Mouse (Mus musculus) MEL (cell line): ENCODE measurements around the gene Acyp1. TPM values are rescaled to one million over a fixed set of nuclear protein-coding genes. Genes with fewer than 3 reads are reported as not detected.

Experiments used
- DNase-seq: peaks from one replicate; pipeline ENCODE4 v3.0.0; 2011; ENCODE audit warnings: low read depth, low spot score
- H3K27ac ChIP-seq: 2 replicates; pipeline ENCODE4 v1.5.1; 2012; ENCODE audit warnings: low read depth, mild to moderate bottlenecking, control low read depth, low read length, moderate library complexity; ENCODE audit not compliant: control insufficient read depth
- H3K27me3 ChIP-seq, 2 experiments: fragments of 150-350 bp in 1 of 2; sonication (generic) in 1 of 2; 2 replicates each; pipeline ENCODE4 v1.6.1; 2012; ENCODE audit warnings: low read length in 2 of 2, mild to moderate bottlenecking in 2 of 2, improper control_type of control experiment in 1 of 2, moderate library complexity in 1 of 2; ENCODE audit not compliant: insufficient read depth in 2 of 2, control insufficient read depth in 1 of 2
- H3K36me3 ChIP-seq, 2 experiments: 2 replicates each; pipeline ENCODE4 v1.6.1; 2012 to 2014; ENCODE audit warnings: low read length in 2 of 2, improper control_type of control experiment in 1 of 2, inconsistent platforms in 1 of 2, mild to moderate bottlenecking in 1 of 2; ENCODE audit not compliant: insufficient read depth in 2 of 2, control insufficient read depth in 1 of 2
- H3K4me1 ChIP-seq, 2 experiments: fragments of 150-350 bp in 1 of 2; sonication (generic) in 1 of 2; 2 replicates each; pipeline ENCODE4 v1.6.1; 2012; ENCODE audit warnings: low read length in 2 of 2, improper control_type of control experiment in 1 of 2, mild to moderate bottlenecking in 1 of 2; ENCODE audit not compliant: insufficient read depth in 2 of 2, control insufficient read depth in 1 of 2
- H3K4me3 ChIP-seq, 2 experiments: fragments of 150-350 bp in 1 of 2; sonication (generic) in 1 of 2; 2 replicates each; pipeline ENCODE4 v1.5.1; 2012; ENCODE audit warnings: low read depth in 2 of 2, low read length in 2 of 2, mild to moderate bottlenecking in 2 of 2, moderate library complexity in 2 of 2, control low read depth in 1 of 2, improper control_type of control experiment in 1 of 2; ENCODE audit not compliant: control insufficient read depth in 1 of 2, insufficient read depth in 1 of 2
- H3K79me2 ChIP-seq: 2 replicates; pipeline ENCODE4 v1.6.1; 2012; ENCODE audit warnings: mild to moderate bottlenecking, low read length, moderate library complexity; ENCODE audit not compliant: control insufficient read depth, poor library complexity, insufficient read depth
- H3K9ac ChIP-seq: 2 replicates; pipeline ENCODE4 v1.6.1; 2012; ENCODE audit warnings: low read depth, mild to moderate bottlenecking, control low read depth, low read length, moderate library complexity; ENCODE audit not compliant: control insufficient read depth, poor library complexity, severe bottlenecking
- H3K9me3 ChIP-seq: fragments of 150-350 bp; sonication (generic); replicated peaks from 2 replicates; pipeline ENCODE4 v1.6.1; 2012; ENCODE audit warnings: mild to moderate bottlenecking, low read length, improper control_type of control experiment, moderate library complexity; ENCODE audit not compliant: insufficient read depth
- BHLHE40 ChIP-seq: IDR thresholded peaks from 2 replicates; pipeline ENCODE4 v1.6.1; 2012; ENCODE audit warnings: low read depth, mild to moderate bottlenecking, inconsistent platforms, low read length, improper control_type of control experiment, borderline replicate concordance
- CHD2 ChIP-seq: IDR thresholded peaks from 2 replicates; pipeline ENCODE4 v1.6.1; 2011; ENCODE audit warnings: low read length, improper control_type of control experiment
- CTCF ChIP-seq, 3 experiments: IDR thresholded peaks in 2 of 3; conservative IDR thresholded peaks in 1 of 3; 2 replicates each; pipeline ENCODE4 v1.5.1; 2011 to 2012; ENCODE audit warnings: low read length in 3 of 3, low read depth in 2 of 3, mild to moderate bottlenecking in 2 of 3, improper control_type of control experiment in 1 of 3, inconsistent platforms in 1 of 3, mixed read lengths in 1 of 3, moderate library complexity in 1 of 3; ENCODE audit not compliant: control insufficient read depth in 1 of 3, insufficient read depth in 1 of 3, poor library complexity in 1 of 3, severe bottlenecking in 1 of 3
- E2F4 ChIP-seq: IDR thresholded peaks from 2 replicates; pipeline ENCODE4 v1.6.1; 2011; ENCODE audit warnings: low read depth, low read length, improper control_type of control experiment, borderline replicate concordance
- ELF1 ChIP-seq: IDR thresholded peaks from 2 replicates; pipeline ENCODE4 v1.6.1; 2014; ENCODE audit warnings: low read depth, mild to moderate bottlenecking, inconsistent platforms, low read length, improper control_type of control experiment, moderate library complexity
- EP300 ChIP-seq, 2 experiments: IDR thresholded peaks; 2 replicates each; pipeline ENCODE4 v1.6.1; 2011; ENCODE audit warnings: improper control_type of control experiment in 2 of 2, low read length in 2 of 2, low read depth in 1 of 2, mild to moderate bottlenecking in 1 of 2
- ETS1 ChIP-seq: IDR thresholded peaks from 2 replicates; pipeline ENCODE4 v1.6.1; 2012; ENCODE audit warnings: low read depth, mild to moderate bottlenecking, inconsistent platforms, low read length, improper control_type of control experiment, moderate library complexity
- GABPA ChIP-seq: IDR thresholded peaks from 2 replicates; pipeline ENCODE4 v1.6.1; 2012; ENCODE audit warnings: low read depth, mild to moderate bottlenecking, inconsistent platforms, low read length, improper control_type of control experiment, moderate library complexity
- HCFC1 ChIP-seq: IDR thresholded peaks from 2 replicates; pipeline ENCODE4 v1.6.1; 2012; ENCODE audit warnings: low read depth, mild to moderate bottlenecking, inconsistent platforms, low read length, improper control_type of control experiment, moderate library complexity
- JUND ChIP-seq: IDR thresholded peaks from 2 replicates; pipeline ENCODE4 v1.6.1; 2011; ENCODE audit warnings: low read depth, mild to moderate bottlenecking, improper control_type of control experiment, low read length
- MAFK ChIP-seq: IDR thresholded peaks from 2 replicates; pipeline ENCODE4 v1.6.1; 2011; ENCODE audit warnings: low read depth, mild to moderate bottlenecking, low read length, improper control_type of control experiment, borderline replicate concordance
- MAZ ChIP-seq: IDR thresholded peaks from 2 replicates; pipeline ENCODE4 v1.6.1; 2012; ENCODE audit warnings: low read depth, mild to moderate bottlenecking, inconsistent platforms, low read length, improper control_type of control experiment
- MEF2A ChIP-seq: IDR thresholded peaks from 2 replicates; pipeline ENCODE4 v1.6.1; 2014; ENCODE audit warnings: low read depth, mild to moderate bottlenecking, inconsistent platforms, low read length, improper control_type of control experiment; ENCODE audit not compliant: poor library complexity, insufficient replicate concordance, severe bottlenecking; ENCODE audit errors: extremely low read depth
- MYB ChIP-seq: IDR thresholded peaks from 2 replicates; pipeline ENCODE4 v1.6.1; 2011; ENCODE audit warnings: mild to moderate bottlenecking, low read depth, low read length, improper control_type of control experiment
- MYC ChIP-seq: IDR thresholded peaks from 2 replicates; pipeline ENCODE4 v1.6.1; 2011; ENCODE audit warnings: low read depth, mild to moderate bottlenecking, low read length, improper control_type of control experiment, moderate library complexity
- NELFE ChIP-seq: IDR thresholded peaks from 2 replicates; pipeline ENCODE4 v1.6.1; 2011; ENCODE audit warnings: low read depth, low read length, improper control_type of control experiment
- POLR2A ChIP-seq, 2 experiments: IDR thresholded peaks; 2 replicates each; pipeline ENCODE4 v1.6.1; 2011 to 2012; ENCODE audit warnings: low read length in 2 of 2, mild to moderate bottlenecking in 2 of 2, control low read depth in 1 of 2, improper control_type of control experiment in 1 of 2, low read depth in 1 of 2, moderate library complexity in 1 of 2; ENCODE audit not compliant: control insufficient read depth in 1 of 2, insufficient read depth in 1 of 2, poor library complexity in 1 of 2
- POLR2AphosphoS2 ChIP-seq: IDR thresholded peaks from 2 replicates; pipeline ENCODE4 v1.6.1; 2011; ENCODE audit warnings: low read length, improper control_type of control experiment
- POLR2AphosphoS5 ChIP-seq: IDR thresholded peaks from 2 replicates; pipeline ENCODE4 v1.6.1; 2012; ENCODE audit warnings: low read depth, borderline replicate concordance, mild to moderate bottlenecking, inconsistent platforms, low read length, moderate library complexity, mixed read lengths
- RCOR1 ChIP-seq: IDR thresholded peaks from 2 replicates; pipeline ENCODE4 v1.6.1; 2012; ENCODE audit warnings: low read depth, mild to moderate bottlenecking, inconsistent platforms, low read length, improper control_type of control experiment
- SIN3A ChIP-seq: IDR thresholded peaks from 2 replicates; pipeline ENCODE4 v1.6.1; 2012; ENCODE audit warnings: low read length, improper control_type of control experiment, inconsistent platforms
- SMC3 ChIP-seq: IDR thresholded peaks from 2 replicates; pipeline ENCODE4 v1.6.1; 2011; ENCODE audit warnings: low read depth, low read length, improper control_type of control experiment
- TAL1 ChIP-seq: IDR thresholded peaks from 2 replicates; pipeline ENCODE4 v1.6.1; 2012; ENCODE audit warnings: mild to moderate bottlenecking, inconsistent platforms, low read length, moderate library complexity, mixed read lengths
- TBP ChIP-seq: IDR thresholded peaks from 2 replicates; pipeline ENCODE4 v1.8.0; 2011; ENCODE audit warnings: low read depth, low read length, improper control_type of control experiment
- TCF12 ChIP-seq: IDR thresholded peaks from 2 replicates; pipeline ENCODE4 v1.6.1; 2014; ENCODE audit warnings: low read depth, mild to moderate bottlenecking, inconsistent platforms, low read length, improper control_type of control experiment, moderate library complexity
- USF1 ChIP-seq: IDR thresholded peaks from 2 replicates; pipeline ENCODE4 v1.6.1; 2014; ENCODE audit warnings: low read depth, mild to moderate bottlenecking, inconsistent platforms, low read length, improper control_type of control experiment, moderate library complexity
- USF2 ChIP-seq, 2 experiments: IDR thresholded peaks; 2 replicates each; pipeline ENCODE4 v1.6.1; 2011 to 2012; ENCODE audit warnings: improper control_type of control experiment in 2 of 2, low read length in 2 of 2, borderline replicate concordance in 1 of 2, inconsistent platforms in 1 of 2, low read depth in 1 of 2, mild to moderate bottlenecking in 1 of 2; ENCODE audit not compliant: insufficient read depth in 1 of 2
- ZC3H11A ChIP-seq: IDR thresholded peaks from 2 replicates; pipeline ENCODE4 v1.6.1; 2012; ENCODE audit warnings: low read depth, mild to moderate bottlenecking, inconsistent platforms, low read length, improper control_type of control experiment
- ZKSCAN1 ChIP-seq: IDR thresholded peaks from 2 replicates; pipeline ENCODE4 v1.6.1; 2012; ENCODE audit warnings: low read depth, mild to moderate bottlenecking, inconsistent platforms, low read length, improper control_type of control experiment, moderate library complexity
- ZMIZ1 ChIP-seq: IDR thresholded peaks from 2 replicates; pipeline ENCODE4 v1.6.1; 2012; ENCODE audit warnings: low read depth, mild to moderate bottlenecking, inconsistent platforms, low read length, improper control_type of control experiment, moderate library complexity
- ZNF384 ChIP-seq: IDR thresholded peaks from 2 replicates; pipeline ENCODE4 v1.6.1; 2012; ENCODE audit warnings: low read depth, mild to moderate bottlenecking, inconsistent platforms, low read length, improper control_type of control experiment
- polyA plus RNA-seq, 2 experiments: library from polyadenylated mRNA; stranded (reverse) in 1 of 2; unstranded in 1 of 2; fragments of >175 nt in 1 of 2; fragments of >200 nt in 1 of 2; gene quantifications; 2 replicates each; pipeline versions ENCODE4 v1.2.1 to v1.2.4; 2012; ENCODE audit warnings: low replicate concordance in 2 of 2, low read depth in 1 of 2; ENCODE audit not compliant: insufficient read length in 2 of 2, insufficient read depth in 1 of 2, missing spikeins in 1 of 2
- total RNA-seq: library from RNA; depleted of rRNA; stranded (reverse); fragments of 300-350 nt; gene quantifications from 2 replicates; pipeline ENCODE4 v1.2.3, GENCODE M21; 2012

Gene Acyp1
- total and polyA plus RNA-seq, 3 experiments = 47.4 to 54.5 TPM; not detected in 1

GRCm38 (mm10) chr12:85280845-85281651 lies 7.2 kb downstream of the Acyp1 start (continued):
- TF ChIP-seq USF1 = no peak
- TF ChIP-seq EP300 (IDR thresholded peaks at IDR 0.05; ENCODE audit: low read depth in 1 of 2, low read length in 2 of 2) = peak; percentile 42 to 72
- TF ChIP-seq RCOR1 = peak; percentile 35; the same call in 1 of the 2 replicates
- TF ChIP-seq ZKSCAN1 = no peak
- TF ChIP-seq, all 39 proteins: peak for 14

- peak overlapping the region; percentile 92 for H3K9ac ChIP-seq
- peak overlapping the region; percentile 87 for H3K27ac ChIP-seq
- H3K9me3 ChIP-seq = no peaks in the 10 kb centered on the region
- peak overlapping the region; percentile 74 to 86 for H3K4me3 ChIP-seq
- H3K4me1 ChIP-seq = peaks cover 12 to 25% of the 10 kb centered on the region in 2 experiments
- DNase-seq = peak; percentile 98
- H3K79me2 ChIP-seq = peaks cover 5% of the 10 kb centered on the region; the same call in 1 of the 2 replicates
- no peaks in the 10 kb centered on the region for H3K27me3 ChIP-seq
- H3K36me3 ChIP-seq = peaks cover 0 to 20% of the 10 kb centered on the region in 2 experiments; a peak in 2 of 4 replicates
- TF ChIP-seq E2F4 = no peak
- peak; percentile 73 for TF ChIP-seq TCF12
- peak; percentile 62; the same call in 1 of the 2 replicates for TF ChIP-seq USF1
- TF ChIP-seq RCOR1 = peak; percentile 42; the same call in 1 of the 2 replicates
- no peak for TF ChIP-seq CTCF (IDR thresholded peaks at IDR 0.05 in 2 of 3, conservative IDR thresholded peaks at IDR 0.05 in 1 of 3; ENCODE audit: control insufficient read depth in 1 of 3, insufficient read depth in 1 of 3, low read depth in 2 of 3, low read length in 3 of 3, poor library complexity in 1 of 3, severe bottlenecking in 1 of 3)
- no peak for TF ChIP-seq MAFK
- TF ChIP-seq TAL1 = no peak
- no peak for TF ChIP-seq POLR2AphosphoS5
- 0 out of 2 replicates have a peak, but pooled peaks have one; percentile 32 for TF ChIP-seq ETS1
- no peak for TF ChIP-seq SMC3
- TF ChIP-seq GABPA = no peak
- peak; percentile 80 for TF ChIP-seq SIN3A
- peak; percentile 26 to 70; a peak in 2 of 4 replicates for TF ChIP-seq EP300 (IDR thresholded peaks at IDR 0.05; ENCODE audit: low read depth in 1 of 2, low read length in 2 of 2)
- no peak for TF ChIP-seq USF2 (IDR thresholded peaks at IDR 0.05; ENCODE audit: borderline replicate concordance in 1 of 2, insufficient read depth in 1 of 2, low read depth in 1 of 2, low read length in 2 of 2)
- no peak for TF ChIP-seq MEF2A
- peak; percentile 94 for TF ChIP-seq ZNF384
- TF ChIP-seq NELFE = peak; percentile 93
- peak; percentile 97 for TF ChIP-seq ELF1
- peak; percentile 82 for TF ChIP-seq MYC
- peak; percentile 99 for TF ChIP-seq BHLHE40
- no peak for TF ChIP-seq JUND
- TF ChIP-seq MAZ = peak; percentile 71; the same call in 1 of the 2 replicates
- TF ChIP-seq POLR2A (IDR thresholded peaks at IDR 0.05; ENCODE audit: control insufficient read depth in 1 of 2, insufficient read depth in 1 of 2, low read depth in 1 of 2, low read length in 2 of 2, poor library complexity in 1 of 2) = peak; percentile 92 to 95
- TF ChIP-seq ZMIZ1 = peak; percentile 85
- peak; percentile 92 for TF ChIP-seq POLR2AphosphoS2
- TF ChIP-seq CHD2 = peak; percentile 87
- peak; percentile 80 for TF ChIP-seq HCFC1
- no peak for TF ChIP-seq ZC3H11A
- TF ChIP-seq TBP = peak; percentile 59; the same call in 1 of the 2 replicates
- TF ChIP-seq MYB = peak; percentile 98
These were observed 8.0 kb downstream of the Acyp1 start for GRCm38 (mm10) chr12:85280105-85280844.
